Mouse (Mus musculus) midbrain, embryonic 15.5 days (tissue): ENCODE data around the gene Tmem87b. TPM values are rescaled to one million over a fixed set of nuclear protein-coding genes. Genes with fewer than 3 reads are reported as not detected.

ENCODE experiments used
- ATAC-seq: fragments of 200-750 bp; cut with Nextera tagmentation; replicated peaks from 2 replicates; pipeline ENCODE4 v1.8.0; 2017; ENCODE audit warnings: moderate TSS enrichment
- H3K27ac ChIP-seq: fragments of 300-500 bp; sonication (generic); 2 replicates; pipeline ENCODE4 v1.5.1; 2015; ENCODE audit warnings: mild to moderate bottlenecking, inconsistent platforms
- H3K27me3 ChIP-seq: fragments of 300-500 bp; sonication (generic); replicated peaks from 2 replicates; pipeline ENCODE4 v1.6.1; 2015; ENCODE audit warnings: inconsistent platforms
- H3K36me3 ChIP-seq: fragments of 300-500 bp; sonication (generic); replicated peaks from 2 replicates; pipeline ENCODE4 v1.6.1; 2015; ENCODE audit warnings: inconsistent platforms
- H3K4me1 ChIP-seq: fragments of 300-500 bp; sonication (generic); 2 replicates; pipeline ENCODE4 v1.6.1; 2015; ENCODE audit warnings: inconsistent platforms
- H3K4me2 ChIP-seq: fragments of 300-500 bp; sonication (generic); 2 replicates; pipeline ENCODE4 v1.6.1; 2015; ENCODE audit warnings: inconsistent platforms, mild to moderate bottlenecking, moderate library complexity
- H3K4me3 ChIP-seq: fragments of 300-500 bp; sonication (generic); 2 replicates; pipeline ENCODE4 v1.5.1; 2015; ENCODE audit warnings: mild to moderate bottlenecking, inconsistent platforms
- H3K9ac ChIP-seq: fragments of 300-500 bp; sonication (generic); 2 replicates; pipeline ENCODE4 v1.6.1; 2015; ENCODE audit warnings: mild to moderate bottlenecking, inconsistent platforms
- H3K9me3 ChIP-seq: fragments of 300-500 bp; sonication (generic); 2 replicates; pipeline ENCODE4 v1.6.1; 2016; ENCODE audit warnings: inconsistent platforms
- WGBS: fragments of 180-500 bp; shearing (Covaris S2); methylation state at CpG from one replicate; pipeline ENCODE4 v1.1.7; 2015; ENCODE audit warnings: mixed read lengths; 5-methylcytosine and 5-hydroxymethylcytosine counted together
- polyA plus RNA-seq: library from polyadenylated mRNA; unstranded; fragments of >200 nt; fragmentation: Nextera tagmentation; extraction: Ambion mirVana; gene quantifications from 2 replicates; pipeline ENCODE4 v1.2.1, GENCODE M21; 2015

The Tmem87b gene
- polyA plus RNA-seq, 1 experiment from 2014 or later: 38.9 TPM

- Histone ChIP-seq H3K4me1 (peaks cover 9% of the 10 kb centered on the region), H3K9ac (peak within 1 kb of the TSS; percentile 46), H3K27ac (no peak within 1 kb of the TSS), H3K4me2 (peak within 1 kb of the TSS; percentile 92), H3K36me3 (no peaks in the 10 kb centered on the region), H3K4me3 (peak within 1 kb of the TSS; percentile 44), H3K9me3 (no peaks in the 10 kb centered on the region), H3K27me3 (peaks cover 11% of the 10 kb centered on the region; the same call in 1 of the 2 replicates)
- no peak for ATAC-seq
- 93% methylated on average over 9 of the region's 9 CpGs for WGBS
Observed at GRCm38 (mm10) chr2:128862636-128863035, 44.7 kb downstream of the Tmem87b start, which contains the start of gene Fbln7. Gene Fbln7, plus strand, starts transcription at chr2:128862981.

DNA sequence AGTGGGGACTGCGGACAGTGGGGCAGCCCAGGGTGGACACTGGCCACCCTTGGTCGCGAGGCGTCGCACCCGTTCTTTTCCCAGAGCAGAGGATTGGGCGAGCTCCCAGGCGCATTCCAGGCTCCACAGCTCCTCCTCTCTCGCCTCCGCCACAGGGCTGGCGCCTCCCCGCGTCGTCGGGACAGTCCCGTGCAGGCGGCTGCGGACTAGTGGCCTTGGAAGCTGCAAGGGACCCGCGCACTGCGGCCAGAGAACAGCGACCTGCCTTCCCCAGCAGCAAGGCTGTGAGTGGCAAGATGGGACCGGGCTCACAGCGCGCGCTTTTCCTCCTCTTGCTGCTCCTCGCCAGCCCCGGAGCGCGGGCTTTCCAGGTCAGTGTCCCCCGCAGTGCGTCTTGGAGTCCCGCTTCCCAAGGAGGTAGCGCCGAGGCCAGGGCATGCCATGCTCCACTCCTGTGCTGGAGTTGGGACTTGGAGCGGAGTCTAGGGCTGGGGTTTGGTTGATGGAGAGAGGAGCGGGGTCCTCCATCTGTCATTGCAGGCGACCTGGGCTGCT, 45.9 kb downstream of the Tmem87b start:
- no peaks in the 10 kb centered on the region for H3K9me3 ChIP-seq
- H3K4me3 ChIP-seq: peak overlapping the region; percentile 44
- H3K4me2 ChIP-seq: peak overlapping the region; percentile 92
- H3K4me1 ChIP-seq: peaks cover 9% of the 10 kb centered on the region
- H3K27me3 ChIP-seq: peaks cover 11% of the 10 kb centered on the region; the same call in 1 of the 2 replicates
- ATAC-seq: peak; percentile 77; the same call in 1 of the 2 replicates
- H3K36me3 ChIP-seq: no peaks in the 10 kb centered on the region
- H3K9ac ChIP-seq: peak overlapping the region; percentile 46
- H3K27ac ChIP-seq: no peak overlapping the region
- WGBS: 0% methylated on average over 38 of the region's 38 CpGs

DNA sequence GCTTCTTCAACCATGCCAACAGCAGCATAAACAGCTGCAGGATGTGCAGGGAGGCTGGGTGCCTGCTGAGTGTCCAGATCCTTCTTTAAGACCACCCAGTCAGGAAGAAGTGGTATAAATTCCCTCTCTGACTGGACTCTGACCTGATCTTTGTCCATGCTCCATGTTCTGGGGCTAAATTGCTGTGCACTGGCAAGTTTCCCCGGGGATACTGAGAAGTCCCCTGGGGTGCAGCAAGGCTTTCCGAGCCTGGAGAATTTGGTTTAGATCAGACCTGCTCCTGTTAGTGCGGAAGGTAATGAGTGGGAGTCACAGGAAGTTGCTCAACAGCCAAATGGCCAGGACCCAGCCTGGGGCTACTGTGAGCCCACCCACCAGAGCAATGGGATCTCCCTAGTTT, 47.1 kb downstream of the Tmem87b start:
- H3K4me2 ChIP-seq: no peak overlapping the region

GRCm38 (mm10) chr2:128871656-128872055, 53.7 kb downstream of the Tmem87b start:
- H3K9me3 ChIP-seq: no peaks in the 10 kb centered on the region
- no peaks in the 10 kb centered on the region for H3K36me3 ChIP-seq
- H3K9ac ChIP-seq: no peak overlapping the region
- H3K4me1 ChIP-seq: no peaks in the 10 kb centered on the region
- no peaks in the 10 kb centered on the region for H3K27me3 ChIP-seq
- ATAC-seq: no peak
- no peak overlapping the region for H3K27ac ChIP-seq
- WGBS: 77% methylated on average over 8 of the region's 8 CpGs
- H3K4me3 ChIP-seq: no peak overlapping the region
- H3K4me2 ChIP-seq: no peak overlapping the region

More for the DNA sequence above, 47.1 kb downstream of the Tmem87b start:
- Histone ChIP-seq H3K27ac (no peak overlapping the region), H3K9me3 (no peaks in the 10 kb centered on the region), H3K4me3 (no peak overlapping the region), H3K27me3 (peaks cover 11% of the 10 kb centered on the region; the same call in 1 of the 2 replicates), H3K4me1 (peaks cover 9% of the 10 kb centered on the region), H3K36me3 (no peaks in the 10 kb centered on the region), H3K9ac (no peak overlapping the region)
- 66% methylated on average over 3 of the region's 3 CpGs for WGBS
- no peak for ATAC-seq

DNA sequence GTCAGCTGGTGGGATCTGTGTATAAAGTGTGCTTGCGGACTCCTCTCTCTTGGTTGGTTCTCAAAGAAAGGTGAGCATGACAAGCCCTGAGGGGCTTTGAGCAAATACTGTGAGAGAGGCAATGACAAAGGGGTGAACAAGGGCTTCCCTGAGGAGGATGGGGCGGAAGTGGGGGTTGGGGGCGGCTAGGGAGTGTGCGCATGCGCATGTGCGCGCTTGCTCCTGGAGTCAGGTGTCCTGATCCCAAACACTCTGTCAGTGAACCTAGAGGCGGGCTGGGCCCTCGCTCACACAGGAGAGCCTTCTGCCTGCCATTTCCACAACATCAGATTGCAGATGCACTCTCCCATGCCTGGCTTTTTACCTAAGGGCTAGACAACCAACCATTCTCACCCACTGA, 54.3 kb downstream of the Tmem87b start:
- Histone ChIP-seq H3K36me3 (no peaks in the 10 kb centered on the region), H3K27me3 (no peaks in the 10 kb centered on the region), H3K9ac (no peak overlapping the region), H3K4me3 (no peak overlapping the region), H3K4me1 (no peaks in the 10 kb centered on the region), H3K9me3 (no peaks in the 10 kb centered on the region), H3K27ac (no peak overlapping the region), H3K4me2 (no peak overlapping the region)
- no peak for ATAC-seq
- WGBS: 85% methylated on average over 9 of the region's 9 CpGs

DNA sequence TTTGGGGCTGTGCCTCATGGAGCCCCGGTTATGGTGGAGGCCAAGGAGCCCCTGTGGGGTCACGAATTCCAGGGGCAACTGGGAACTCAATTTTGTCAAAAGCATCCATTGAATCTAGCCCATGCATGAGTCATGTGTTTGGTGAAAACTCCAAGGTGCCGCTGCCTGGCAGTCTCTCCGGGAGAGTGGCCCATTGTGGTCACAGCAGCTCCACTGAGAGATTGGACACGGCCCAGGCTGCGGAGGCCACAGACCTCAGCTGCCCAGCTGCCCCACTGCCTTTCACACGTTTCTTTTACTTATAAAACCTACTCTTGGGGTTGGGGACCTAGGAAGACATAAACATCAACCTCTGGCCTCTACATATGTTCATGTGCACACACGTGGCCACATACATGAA, 57.6 kb downstream of the Tmem87b start:
- Histone ChIP-seq H3K4me1 (no peaks in the 10 kb centered on the region), H3K36me3 (no peaks in the 10 kb centered on the region), H3K9ac (no peak overlapping the region), H3K9me3 (no peaks in the 10 kb centered on the region), H3K27me3 (no peaks in the 10 kb centered on the region), H3K4me3 (no peak overlapping the region), H3K4me2 (no peak overlapping the region), H3K27ac (no peak overlapping the region)
- 74% methylated on average over 8 of the region's 8 CpGs for WGBS
- no peak for ATAC-seq

DNA sequence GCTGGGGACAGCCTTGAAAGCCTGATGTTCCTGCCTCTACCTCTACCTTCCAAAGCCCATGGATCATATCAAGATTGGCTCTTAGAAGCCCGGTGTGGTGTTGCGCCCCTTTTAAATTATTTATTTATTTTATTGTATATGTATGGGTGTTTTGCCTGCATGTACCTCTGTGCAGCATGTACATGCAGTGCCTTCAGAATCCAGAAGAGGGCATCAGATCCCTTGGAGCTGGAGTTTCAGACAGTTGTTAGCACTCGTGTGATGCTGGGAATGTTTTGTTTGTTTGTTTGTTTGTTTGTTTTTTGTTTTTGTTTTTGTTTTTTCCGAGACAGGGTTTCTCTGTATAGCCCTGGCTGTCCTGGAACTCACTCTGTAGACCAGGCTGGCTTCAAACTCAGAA, 63.3 kb downstream of the Tmem87b start:
- whole genome bisulfite sequencing: 69% methylated on average over 4 of the region's 4 CpGs
- Histone ChIP-seq H3K4me1 (no peaks in the 10 kb centered on the region), H3K36me3 (no peaks in the 10 kb centered on the region), H3K9ac (no peak overlapping the region), H3K4me2 (no peak overlapping the region), H3K27ac (no peak overlapping the region), H3K27me3 (no peaks in the 10 kb centered on the region), H3K4me3 (no peak overlapping the region), H3K9me3 (no peaks in the 10 kb centered on the region)
- ATAC-seq: no peak

DNA sequence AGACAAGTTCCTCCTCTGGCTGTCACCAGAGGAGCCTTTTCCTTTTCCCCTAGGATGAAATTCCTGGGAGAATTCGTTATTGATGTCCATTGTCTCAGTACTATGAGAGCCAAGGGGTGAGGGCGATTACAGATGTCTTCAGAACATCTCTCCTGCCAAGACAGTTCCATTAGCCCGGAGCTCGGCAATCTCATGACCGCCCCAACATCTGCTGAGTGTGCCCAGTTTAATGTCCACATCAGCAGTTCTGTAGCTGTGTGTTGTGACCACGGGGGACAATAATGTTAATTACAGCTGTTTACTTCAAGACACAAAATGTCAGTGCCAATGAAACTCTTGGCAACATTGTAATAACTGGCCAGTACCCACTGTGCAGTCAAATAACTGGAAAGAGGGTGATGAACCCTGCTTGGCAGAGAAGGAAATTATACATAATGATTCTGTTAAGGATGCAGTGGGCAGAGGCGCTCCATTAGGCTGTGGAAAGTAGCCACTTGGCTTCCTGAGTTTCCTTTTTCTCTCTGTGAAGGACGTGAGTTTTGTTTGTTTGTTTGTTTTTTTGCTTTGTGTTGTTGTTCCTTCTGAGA, 67.4 kb downstream of the Tmem87b start:
- no peaks in the 10 kb centered on the region for H3K36me3 ChIP-seq
- WGBS: 82% methylated on average over 8 of the region's 8 CpGs
- no peak for ATAC-seq
- H3K9me3 ChIP-seq: no peaks in the 10 kb centered on the region
- no peaks in the 10 kb centered on the region for H3K4me1 ChIP-seq
- no peak overlapping the region for H3K4me2 ChIP-seq
- H3K27ac ChIP-seq: no peak overlapping the region
- no peak overlapping the region for H3K9ac ChIP-seq
- H3K4me3 ChIP-seq: no peak overlapping the region
- H3K27me3 ChIP-seq: no peaks in the 10 kb centered on the region

GRCm38 (mm10) chr2:128887866-128888550, 70.1 kb downstream of the Tmem87b start:
- Histone ChIP-seq H3K4me2 (no peak overlapping the region), H3K9me3 (no peaks in the 10 kb centered on the region), H3K27me3 (no peaks in the 10 kb centered on the region), H3K4me3 (no peak overlapping the region), H3K9ac (no peak overlapping the region), H3K36me3 (no peaks in the 10 kb centered on the region), H3K27ac (no peak overlapping the region), H3K4me1 (no peaks in the 10 kb centered on the region)
- 59% methylated on average over 6 of the region's 6 CpGs for WGBS
- no peak for ATAC-seq

DNA sequence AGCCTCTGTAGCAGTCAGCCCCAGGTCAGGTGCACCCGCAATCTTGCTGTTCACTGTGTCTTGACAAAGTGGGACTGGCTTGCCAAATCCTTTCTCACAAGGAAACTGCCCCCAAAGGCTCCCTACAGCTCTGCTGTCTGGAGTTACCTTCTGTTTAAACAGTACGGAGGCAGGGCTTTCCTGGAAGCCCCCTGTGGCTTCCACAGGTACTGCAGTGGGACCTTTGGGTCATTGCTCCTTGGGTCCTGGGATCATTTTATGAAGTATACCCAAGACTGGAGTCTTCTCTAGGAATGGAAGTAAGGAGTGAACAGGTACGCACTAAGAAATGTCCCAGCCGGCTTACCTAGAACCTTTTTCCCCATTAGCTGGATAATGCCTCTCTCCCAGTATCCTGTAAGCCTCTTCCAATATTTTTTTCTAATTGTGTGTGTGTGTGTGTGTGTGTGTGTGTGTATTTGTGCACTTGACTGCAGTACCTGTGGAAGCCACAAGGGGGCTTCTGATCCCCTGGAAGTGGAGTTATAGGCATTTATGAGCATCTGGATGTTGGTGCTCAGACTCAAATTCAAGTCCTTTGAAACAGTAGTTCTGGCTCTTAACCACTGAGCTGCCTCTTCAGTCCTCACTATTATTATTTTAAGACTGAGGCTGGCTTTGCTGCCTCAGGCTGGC, 72.9 kb downstream of the Tmem87b start:
- Histone ChIP-seq H3K4me2 (no peak overlapping the region), H3K9ac (no peak overlapping the region), H3K9me3 (no peaks in the 10 kb centered on the region), H3K27ac (no peak overlapping the region), H3K4me3 (no peak overlapping the region), H3K4me1 (no peaks in the 10 kb centered on the region), H3K36me3 (no peaks in the 10 kb centered on the region), H3K27me3 (no peaks in the 10 kb centered on the region)
- 93% methylated on average over 4 of the region's 4 CpGs for WGBS
- ATAC-seq: no peak

DNA sequence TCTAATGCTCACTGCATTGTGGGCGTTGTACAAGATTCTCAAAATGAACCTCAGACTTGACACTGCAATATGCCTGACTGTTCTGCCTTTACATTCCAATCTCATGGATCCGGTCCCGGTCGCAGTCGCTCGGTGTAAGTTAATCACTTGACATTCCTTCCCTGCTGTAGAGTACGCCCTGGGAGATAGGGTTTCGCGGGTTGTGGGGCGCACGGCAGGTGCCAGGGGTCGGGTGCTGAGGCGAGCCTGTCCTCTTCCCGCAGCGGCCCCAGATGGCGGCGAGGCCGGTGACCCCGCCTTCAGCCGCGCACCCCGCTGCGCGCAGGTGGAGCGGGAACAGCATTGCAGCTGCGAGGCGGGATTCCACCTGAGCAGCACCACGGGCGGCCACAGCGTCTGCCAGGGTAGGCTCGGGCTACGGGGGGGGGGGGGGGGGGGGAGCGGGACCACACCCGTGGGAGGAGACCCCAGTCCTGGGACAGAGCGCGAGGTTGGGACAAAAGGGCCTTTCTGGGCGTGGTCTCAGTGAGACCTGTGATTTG, 74.3 kb downstream of the Tmem87b start:
- peak overlapping the region; percentile 67 for H3K4me2 ChIP-seq
- H3K4me3 ChIP-seq: peak overlapping the region; percentile 44
- no peaks in the 10 kb centered on the region for H3K9me3 ChIP-seq
- no peaks in the 10 kb centered on the region for H3K36me3 ChIP-seq
- ATAC-seq: peak; percentile 82
- 3% methylated on average over 33 of the region's 37 CpGs for WGBS
- H3K9ac ChIP-seq: peak overlapping the region; percentile 43
- H3K27ac ChIP-seq: no peak overlapping the region
- no peaks in the 10 kb centered on the region for H3K27me3 ChIP-seq
- H3K4me1 ChIP-seq: no peaks in the 10 kb centered on the region

DNA sequence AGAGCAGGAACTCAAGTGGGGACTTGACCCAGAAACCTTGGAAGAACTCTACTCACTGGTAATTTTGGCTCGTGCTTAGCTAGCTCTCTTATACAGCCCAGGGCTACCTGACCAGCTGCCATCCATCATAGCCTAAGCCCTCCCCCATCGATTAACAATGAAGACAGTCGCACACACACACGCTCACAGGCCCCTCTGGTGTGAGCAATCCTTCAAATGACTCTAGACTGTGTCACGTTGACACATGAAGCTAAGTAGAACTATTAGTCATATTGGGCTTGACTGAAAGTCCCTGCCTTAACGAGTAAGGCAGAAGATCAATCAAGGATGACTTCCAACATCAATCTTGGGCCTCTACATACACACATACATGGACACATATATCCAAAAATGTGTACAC, 84.9 kb downstream of the Tmem87b start:
- no peaks in the 10 kb centered on the region for H3K4me1 ChIP-seq
- H3K9ac ChIP-seq: no peak overlapping the region
- no peak overlapping the region for H3K4me3 ChIP-seq
- no peak overlapping the region for H3K27ac ChIP-seq
- no peak for ATAC-seq
- no peak overlapping the region for H3K4me2 ChIP-seq
- WGBS: 91% methylated on average over 6 of the region's 6 CpGs
- no peaks in the 10 kb centered on the region for H3K36me3 ChIP-seq
- H3K27me3 ChIP-seq: no peaks in the 10 kb centered on the region
- H3K9me3 ChIP-seq: no peaks in the 10 kb centered on the region
